Comparison of ENCODE assay signal across 27 mouse cellular contexts in genomic region chr15:10959277-10960026, GRCm38 (mm10). TPM values are rescaled to one million over a fixed set of nuclear protein-coding genes. Genes with fewer than 3 reads are reported as not detected.
DNase-seq lines count a peak whose midpoint lies in the region; ATAC-seq and TF ChIP-seq lines count a peak whose summit lies in the region.
"Had no signal": no experiment of that assay in that cellular context is flagged by ENCODE, and none has a peak within 500 bp of the region (broad histone marks: within the 10 kb centered on the region; RNA-seq: fewer than 3 reads in every experiment).

No protein-coding gene starts in this region.

- H3K27ac ChIP-seq in liver, embryonic 13.5 days = no peak overlapping the region
- H3K27ac ChIP-seq in liver, postnatal 0 days (ENCODE audit: low read depth) = peak overlapping the region; percentile 92
- H3K27ac ChIP-seq: gastrocnemius, adult 2 months; heart, adult 2 months; hindbrain, embryonic 13.5 days; macrophage; midbrain, embryonic 13.5 days had no signal

- no peaks in the 10 kb centered on the region for H3K36me3 ChIP-seq in liver, embryonic 13.5 days
- H3K36me3 ChIP-seq in liver, postnatal 0 days (replicated peaks; ENCODE audit: insufficient read depth, low read length) = no peaks in the 10 kb centered on the region
- H3K36me3 ChIP-seq: heart, embryonic 12.5 days; hindbrain, embryonic 13.5 days; midbrain, embryonic 13.5 days had no signal

- no peaks in the 10 kb centered on the region for H3K27me3 ChIP-seq in liver, embryonic 13.5 days
- no peaks in the 10 kb centered on the region for H3K27me3 ChIP-seq in liver, postnatal 0 days (ENCODE audit: insufficient read depth, low read length)
- H3K27me3 ChIP-seq: hindbrain, embryonic 13.5 days; midbrain, embryonic 13.5 days had no signal

- DNase-seq in kidney, adult 8-10 months = peak; percentile 62 to 69
- DNase-seq in kidney, postnatal 10 days = no peak
- no peak for DNase-seq in liver, embryonic 13.5 days
- DNase-seq in liver = no peak
- DNase-seq in kidney, postnatal 25 days = peak; percentile 37 to 70
- peak; percentile 37 for DNase-seq in liver, postnatal 0 days
- no peak for DNase-seq in lung, postnatal 14 days
- no peak for DNase-seq in cerebellum, postnatal 14 days
- DNase-seq: B cell, adult 2 months; cerebellum, adult 11 months; cerebellum, adult 9-11 months; gastrocnemius, adult 2 months; heart, adult 2 months; heart, postnatal 4 days; lung, adult 18-20 months; retina, postnatal 1 day; right cerebral cortex, postnatal 14 days had no signal

- no peak overlapping the region for H3K4me2 ChIP-seq in liver, embryonic 13.5 days
- no peak overlapping the region for H3K4me2 ChIP-seq in liver, postnatal 0 days (ENCODE audit: low read depth, low read length)
- H3K4me2 ChIP-seq: heart, embryonic 12.5 days; hindbrain, embryonic 13.5 days; midbrain, embryonic 13.5 days had no signal

- peak; percentile 68 for TF ChIP-seq EP300 in liver, postnatal 0 days (IDR thresholded peaks at IDR 0.05; ENCODE audit: low read depth)

- H3K9ac ChIP-seq in liver, embryonic 13.5 days = no peak overlapping the region
- peak overlapping the region; percentile 12; the same call in 1 of the 2 replicates for H3K9ac ChIP-seq in liver, postnatal 0 days (replicated peaks)
- H3K9ac ChIP-seq: heart, embryonic 12.5 days; hindbrain, embryonic 13.5 days; midbrain, embryonic 13.5 days had no signal

- ATAC-seq in liver, embryonic 13.5 days (ENCODE audit: low read depth) = 0 out of 2 replicates have a peak, but pooled peaks have one; percentile 47
- peak; percentile 94 for ATAC-seq in liver, postnatal 0 days
- ATAC-seq: forebrain, embryonic 16.5 days; lung, postnatal 0 days; midbrain, embryonic 13.5 days had no signal

- no peaks in the 10 kb centered on the region for H3K9me3 ChIP-seq in liver, embryonic 13.5 days (replicated peaks)
- no peaks in the 10 kb centered on the region for H3K9me3 ChIP-seq in liver, postnatal 0 days (ENCODE audit: low read length)
- H3K9me3 ChIP-seq: heart, embryonic 12.5 days; hindbrain, embryonic 13.5 days; midbrain, embryonic 13.5 days had no signal

- H3K4me1 ChIP-seq in liver, embryonic 13.5 days (replicated peaks) = no peaks in the 10 kb centered on the region
- H3K4me1 ChIP-seq in liver, postnatal 0 days (ENCODE audit: insufficient read depth) = peaks cover 12% of the 10 kb centered on the region
- H3K4me1 ChIP-seq: heart, embryonic 12.5 days; hindbrain, embryonic 13.5 days; midbrain, embryonic 13.5 days had no signal

- no peak overlapping the region for H3K4me3 ChIP-seq in liver, embryonic 13.5 days (replicated peaks)
- no peak overlapping the region for H3K4me3 ChIP-seq in liver, postnatal 0 days (ENCODE audit: low read depth, low read length)
- H3K4me3 ChIP-seq: erythroblast, embryonic 14.5 days; gastrocnemius, adult 2 months; heart, adult 2 months; heart, embryonic 12.5 days; hindbrain, embryonic 13.5 days; midbrain, embryonic 13.5 days had no signal

- no peak for TF ChIP-seq CTCF in liver, postnatal 0 days (IDR thresholded peaks at IDR 0.05; ENCODE audit: low read depth)

- 72% methylated on average over 15 of the region's 15 CpGs for WGBS in liver, embryonic 13.5 days (ENCODE audit: insufficient replicate concordance)
- WGBS in liver, postnatal 0 days (ENCODE audit: insufficient replicate concordance) = 66% methylated on average over 15 of the region's 15 CpGs

RNA-seq across cellular contexts. Expression of gene C1qtnf3, which starts 7.3 kb away (rescaled TPM):
- 0.43 and 0.46 TPM in 2 replicates for polyA plus RNA-seq in liver, embryonic 13.5 days (2015; fragmentation: Nextera tagmentation; extraction: Ambion mirVana)
- polyA plus RNA-seq in liver, postnatal 0 days (2015; fragmentation: Nextera tagmentation; extraction: Ambion mirVana) = 0.14 and 0.30 TPM in 2 replicates
- polyA plus RNA-seq: erythroblast, embryonic 14.5 days; macrophage had no signal

RNA-seq across cellular contexts. Expression of gene Amacr, which starts 22.1 kb away (rescaled TPM):
- 14.0 and 16.3 TPM in 2 replicates for polyA plus RNA-seq in liver, embryonic 13.5 days (2015; fragmentation: Nextera tagmentation; extraction: Ambion mirVana)
- 114 and 124 TPM in 2 replicates for polyA plus RNA-seq in liver, postnatal 0 days (2015; fragmentation: Nextera tagmentation; extraction: Ambion mirVana)

RNA-seq across cellular contexts. Expression of gene Slc45a2, which starts 41.1 kb away (rescaled TPM):
- polyA plus RNA-seq in liver, embryonic 13.5 days (2015; fragmentation: Nextera tagmentation; extraction: Ambion mirVana) = 0.05 TPM in 1 of 2 replicates, not detected in the other
- 0.04 and 0.05 TPM in 2 replicates for polyA plus RNA-seq in liver, postnatal 0 days (2015; fragmentation: Nextera tagmentation; extraction: Ambion mirVana)
- polyA plus RNA-seq: erythroblast, embryonic 14.5 days; heart, adult 2 months; heart, embryonic 12.5 days; limb, embryonic 11.5 days; lung, postnatal 0 days; macrophage; midbrain, embryonic 13.5 days; small intestine, adult 2 months; stomach, embryonic 14.5 days had no signal

Comparison
In these comparisons a context has a peak if more than half of its experiments do, and no peak if none do; other contexts are left out.
1. DNase-seq: peak in kidney, adult 8-10 months (2 of 2), kidney, postnatal 25 days (2 of 2) and liver, postnatal 0 days (single experiment); none in kidney, postnatal 10 days (single experiment), liver, embryonic 13.5 days (single experiment), liver (single experiment), lung, postnatal 14 days (single experiment) and cerebellum, postnatal 14 days (0 of 2).